Mouse (Mus musculus) mouse embryonic stem cell (cell line): ENCODE measurements around the gene Adamts8.

Experiments
- in situ Hi-C, 2 experiments: fragments of 300-500 bp; cut with MboI; formaldehyde crosslinking; loops; 1 replicate in 1 of 2; 3 replicates in 1 of 2; pipeline ENCODE4 v1.14.3; 2019 to 2020; ENCODE audit warnings: low sequenced_read_pairs in 2 of 2, low pct_unique_long_range_greater_than_20kb in 1 of 2, mixed read lengths in 1 of 2; ENCODE audit not compliant: unreplicated experiment in 1 of 2

Gene Adamts8

DNA sequence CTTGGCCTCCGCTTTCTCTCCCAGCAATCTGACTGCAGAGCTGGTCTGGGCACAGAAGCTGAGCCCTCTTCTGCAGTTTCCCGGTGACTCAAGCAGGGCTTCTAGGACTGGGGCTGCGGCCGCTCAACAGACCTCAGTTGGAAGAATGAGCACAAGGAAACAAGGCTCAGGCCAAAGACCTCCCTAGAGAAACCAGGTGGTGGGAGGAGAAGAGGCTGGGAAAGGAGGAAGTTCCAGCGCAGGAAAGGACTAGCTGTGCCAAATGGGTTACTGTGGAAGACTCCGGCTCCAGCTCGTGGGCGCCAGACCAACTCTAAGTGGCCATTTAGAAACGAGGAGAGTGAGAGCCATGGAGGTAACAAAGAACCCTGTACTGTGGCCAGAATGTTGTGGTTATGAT lies 22.7 kb upstream of the Adamts8 start:
- in situ Hi-C loops = loop anchor here (5.0 to 10.0 kb wide), 2 partner anchors 362 to 435 kb away; no protein-coding TSS in a partner anchor

DNA sequence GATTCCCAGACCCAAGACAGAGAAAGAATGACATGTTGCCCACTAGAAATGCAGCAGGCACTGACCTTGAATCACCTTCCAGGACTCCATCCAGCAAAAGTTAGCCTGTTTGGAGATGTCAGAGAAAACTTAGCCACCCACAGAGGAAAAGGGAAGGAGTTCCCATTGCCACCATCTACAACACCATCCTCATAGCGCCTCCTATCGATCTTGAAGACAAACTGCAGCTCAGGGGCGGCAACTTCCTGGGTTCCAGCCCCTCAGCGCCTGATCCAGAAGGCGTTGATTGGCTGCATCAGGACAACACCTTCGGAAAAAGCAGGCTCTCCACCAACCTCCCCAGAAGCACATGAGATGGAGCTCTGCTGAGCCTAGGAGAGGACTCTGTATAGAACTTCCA lies 21.6 kb upstream of the Adamts8 start:
- in situ Hi-C loops = loop anchor here in 1 of 2 experiments (10.0 kb wide), 1 partner anchor 436 kb away; no protein-coding TSS in a partner anchor

DNA sequence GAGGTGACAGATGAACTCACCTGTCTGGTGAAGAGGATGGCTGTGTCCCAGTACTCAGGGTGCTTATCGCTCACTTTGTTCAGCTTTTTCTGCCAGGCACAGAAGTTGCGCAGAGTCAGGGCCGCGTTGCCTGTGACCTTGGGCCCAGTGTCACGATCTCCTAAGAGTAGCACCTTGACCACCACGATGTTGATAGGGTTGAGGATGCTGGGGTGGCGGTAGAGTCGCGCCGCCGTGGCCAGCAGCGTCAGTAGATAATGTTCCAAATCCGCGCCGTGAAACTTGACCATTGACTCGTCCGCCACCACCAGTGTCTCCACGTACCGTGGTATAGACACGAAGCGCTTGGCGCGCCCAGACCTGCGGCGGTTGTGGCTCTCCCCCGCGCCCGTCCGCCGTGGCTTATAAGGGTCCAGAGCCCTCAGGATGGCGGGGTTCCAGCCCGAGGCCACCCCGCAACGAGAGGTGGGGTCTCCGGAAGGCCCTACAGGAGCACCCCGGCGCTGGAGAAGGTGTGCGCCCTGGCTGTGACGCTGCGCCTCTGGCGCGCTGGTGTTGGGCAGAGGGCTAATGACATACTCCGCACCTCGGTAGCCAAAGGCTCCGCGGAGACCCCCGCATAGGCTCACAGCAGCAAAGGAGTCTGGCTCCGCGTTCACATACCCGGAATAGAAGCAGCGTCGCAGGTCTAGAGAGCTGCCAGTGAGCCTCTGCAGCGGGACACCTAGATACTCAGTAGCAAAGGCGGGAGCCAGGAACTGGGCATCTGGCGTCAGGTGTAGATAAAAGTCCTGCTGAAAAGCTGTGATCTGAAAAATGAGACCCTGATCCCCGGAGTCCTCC lies 20.9 kb upstream of the Adamts8 start:
- in situ Hi-C loops = loop anchor here in 1 of 2 experiments (10.0 kb wide), 1 partner anchor 437 kb away; no protein-coding TSS in a partner anchor

DNA sequence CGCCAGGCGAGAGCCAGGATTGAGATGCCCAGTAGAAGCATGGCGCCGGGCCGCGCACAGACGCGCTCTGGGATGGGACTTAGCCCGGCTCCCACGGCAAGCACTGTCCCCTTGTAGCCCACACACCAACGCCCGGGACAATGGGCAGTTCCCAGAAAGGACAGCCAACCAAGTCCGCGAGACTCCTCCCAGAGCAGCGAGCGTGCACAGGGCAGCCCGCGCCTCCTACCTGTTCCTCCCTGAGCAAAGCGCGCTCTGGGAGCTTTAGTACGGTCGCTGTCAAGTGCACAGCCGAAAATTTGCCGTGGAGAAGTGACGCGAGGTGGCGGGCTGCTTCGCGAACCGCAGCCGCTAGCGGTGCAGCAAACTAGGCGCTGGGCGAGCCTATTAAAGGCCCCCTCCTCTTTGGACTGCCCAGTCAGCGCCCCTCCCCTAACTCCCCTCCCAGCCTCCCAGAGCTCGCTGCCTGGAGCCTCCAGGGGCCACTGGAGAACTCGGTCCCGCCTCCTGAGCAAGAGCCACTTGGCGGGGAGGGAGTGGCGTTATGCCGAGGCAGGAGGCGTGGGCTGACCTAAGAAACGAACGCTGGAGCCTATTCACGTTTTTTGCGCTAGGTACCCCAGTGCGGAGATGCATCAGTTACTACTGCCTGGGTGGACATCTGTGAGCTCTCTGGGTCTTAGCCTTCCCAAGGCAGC lies 20.0 kb upstream of the Adamts8 start, which contains the start of gene Adamts15:
Adamts15 (minus strand) TSS at position 256 of the 698 bp plus-strand sequence.
- in situ Hi-C loops = loop anchor here in 1 of 2 experiments (10.0 kb wide), 1 partner anchor 438 kb away; no protein-coding TSS in a partner anchor

DNA sequence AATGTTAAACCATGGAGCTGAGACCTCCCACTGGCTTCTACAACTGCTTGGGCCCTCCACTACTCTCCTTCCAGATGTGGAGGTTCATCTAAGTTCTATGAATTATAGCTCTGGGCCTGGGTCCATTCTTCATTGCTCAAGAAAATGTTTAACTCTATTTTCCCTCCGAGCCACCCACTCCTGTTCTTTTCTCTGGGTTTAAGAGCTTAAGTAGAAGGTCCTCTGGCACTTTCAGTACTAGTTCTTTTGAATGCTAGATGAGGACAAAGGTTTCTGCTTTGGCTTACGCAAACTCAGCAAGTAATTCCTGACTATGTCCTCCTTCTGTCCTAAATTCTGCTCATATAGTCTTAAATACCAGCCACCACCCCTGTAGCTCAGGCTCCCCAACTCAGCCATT lies 13.6 kb upstream of the Adamts8 start:
- in situ Hi-C loops = loop anchor here in 1 of 2 experiments (10.0 kb wide), 1 partner anchor 444 kb away; no protein-coding TSS in a partner anchor

DNA sequence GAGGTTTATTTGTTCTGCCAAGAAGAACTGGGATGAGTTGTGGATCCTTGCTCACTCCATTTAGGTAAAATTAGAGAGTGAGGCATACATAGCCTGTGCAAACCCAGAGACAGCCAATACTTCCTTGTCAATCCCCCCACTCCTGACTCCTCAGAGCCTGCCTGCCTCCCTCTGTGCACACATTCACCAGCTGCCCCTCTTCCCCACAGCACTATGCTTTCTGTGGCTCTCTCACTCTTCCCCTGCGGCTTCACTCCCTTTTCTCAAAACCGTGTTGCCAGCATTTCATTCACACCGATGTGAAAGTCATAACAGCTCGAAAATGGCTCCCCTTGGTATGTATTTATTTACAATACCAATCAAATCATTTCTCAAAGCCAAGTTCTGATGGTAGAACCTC lies 10.0 kb upstream of the Adamts8 start:
- in situ Hi-C loops = no loop called here

DNA sequence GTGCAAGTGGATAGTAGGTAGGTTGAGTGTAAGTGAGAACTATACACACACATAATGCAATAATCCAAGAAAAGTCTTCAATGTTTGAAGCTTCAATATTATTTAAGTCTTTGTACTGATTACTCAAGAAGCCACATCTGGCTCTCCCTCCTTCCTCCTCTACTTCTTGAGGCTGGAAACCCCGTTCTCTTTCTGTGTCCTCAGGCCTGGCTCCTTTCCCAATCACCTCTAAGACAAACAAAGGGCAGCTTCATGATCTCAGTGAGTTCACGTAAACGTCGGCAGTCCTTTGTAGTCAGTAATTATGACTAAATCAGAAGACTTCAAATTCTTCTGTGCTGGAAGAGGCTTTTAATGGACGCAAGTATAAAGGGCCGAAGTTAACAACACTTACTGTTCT lies 7.5 kb upstream of the Adamts8 start:
- in situ Hi-C loops = no loop called here

DNA sequence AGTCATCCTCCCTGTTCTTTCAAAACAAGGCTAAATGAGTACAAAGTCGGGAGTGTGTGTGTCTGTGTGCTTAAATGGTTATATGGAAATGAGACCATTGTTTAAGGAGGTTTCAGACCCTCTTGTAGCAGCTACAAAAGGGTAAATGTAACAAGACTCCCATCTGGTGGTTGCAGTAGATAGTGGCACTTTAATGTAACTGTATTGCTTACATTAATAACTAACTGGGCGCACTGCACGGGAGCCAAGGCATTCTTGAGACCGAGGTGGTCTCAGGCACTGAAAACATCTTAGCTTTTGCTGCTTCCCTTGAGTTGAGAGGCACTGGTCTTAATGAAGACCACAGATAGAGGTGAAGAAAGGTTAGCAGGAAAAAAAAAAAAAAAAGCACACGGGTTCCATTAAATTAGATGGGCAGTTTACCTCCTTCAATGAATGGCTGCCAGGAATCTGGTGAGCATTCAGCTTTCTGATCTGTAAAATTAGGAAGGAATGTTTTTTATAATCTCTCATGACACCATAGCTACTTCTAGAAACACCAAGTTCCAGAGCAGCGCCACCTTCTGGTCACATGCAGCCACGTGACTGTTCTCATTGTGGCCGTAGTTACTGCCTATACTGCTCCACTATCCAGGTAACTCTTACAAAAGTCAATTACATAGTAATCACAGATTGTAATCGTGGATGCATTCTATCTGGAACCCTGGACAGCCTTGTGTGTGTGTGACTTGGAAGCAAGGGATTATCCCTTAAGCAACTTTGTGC lies 5.5 kb upstream of the Adamts8 start:
- in situ Hi-C loops = no loop called here

DNA sequence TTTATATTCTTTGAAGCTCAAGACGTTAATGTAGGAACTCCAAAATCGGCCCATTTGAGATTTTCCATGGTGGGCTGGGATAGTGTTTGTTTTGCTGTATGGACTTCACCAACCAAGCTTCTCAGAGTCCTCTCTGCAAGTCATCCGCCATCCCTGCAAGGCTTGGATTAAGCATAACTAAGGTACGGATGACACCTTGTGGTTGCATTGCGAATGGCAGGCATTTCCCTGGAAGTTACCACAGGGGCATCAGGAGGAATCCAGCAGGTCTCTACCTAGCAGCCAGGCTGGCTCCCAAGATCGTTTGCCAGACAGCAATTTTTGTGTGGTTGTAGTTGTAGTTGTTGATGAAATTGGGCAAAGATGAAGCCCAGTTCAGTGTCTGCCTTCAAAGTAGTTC lies 2.0 kb upstream of the Adamts8 start:
- in situ Hi-C loops = loop anchor here (5.0 kb wide), 2 partner anchors 147 to 463 kb away; no protein-coding TSS in a partner anchor

DNA sequence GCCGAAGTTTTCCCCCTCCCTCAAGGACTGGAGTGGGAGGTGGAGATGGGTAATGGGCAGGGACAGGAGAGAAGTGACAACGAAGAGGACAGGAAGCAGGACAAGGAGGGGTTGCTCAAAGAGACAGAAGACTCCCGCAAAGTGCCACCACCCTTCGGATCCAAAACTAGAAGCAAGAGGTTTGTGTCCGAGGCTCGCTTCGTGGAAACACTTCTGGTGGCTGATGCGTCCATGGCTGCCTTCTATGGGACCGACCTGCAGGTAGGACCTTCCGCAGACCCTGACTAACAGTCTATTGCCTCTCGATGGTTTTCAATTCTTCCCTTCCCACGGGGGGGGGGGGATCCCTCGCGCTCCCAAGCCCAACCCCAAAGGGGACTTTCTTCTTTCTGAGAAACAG lies 979 bp downstream of the Adamts8 start:
- in situ Hi-C loops = loop anchor here (5.0 kb wide), 2 partner anchors 144 to 466 kb away; no protein-coding TSS in a partner anchor

DNA sequence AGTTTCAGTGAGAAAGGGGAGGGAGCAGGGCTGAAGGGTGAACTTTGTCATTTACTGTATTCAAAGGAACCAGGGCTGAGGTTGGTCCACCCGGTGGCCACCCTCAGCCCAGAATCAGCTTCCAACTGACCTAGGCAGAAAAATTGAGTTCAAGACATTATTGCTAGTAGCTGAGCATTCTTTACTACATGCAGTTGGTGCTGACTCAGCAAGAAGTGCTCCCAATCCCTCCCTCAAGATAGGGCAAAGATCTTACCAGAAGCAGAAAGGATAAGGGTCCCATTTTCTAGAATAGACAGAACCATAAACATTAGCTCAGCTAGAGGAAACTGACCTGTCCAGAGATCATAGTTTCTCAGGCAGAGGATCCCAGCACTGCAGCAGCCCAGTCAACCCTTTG lies 1.9 kb downstream of the Adamts8 start:
- in situ Hi-C loops = loop anchor here (5.0 kb wide), 2 partner anchors 143 to 467 kb away; no protein-coding TSS in a partner anchor

DNA sequence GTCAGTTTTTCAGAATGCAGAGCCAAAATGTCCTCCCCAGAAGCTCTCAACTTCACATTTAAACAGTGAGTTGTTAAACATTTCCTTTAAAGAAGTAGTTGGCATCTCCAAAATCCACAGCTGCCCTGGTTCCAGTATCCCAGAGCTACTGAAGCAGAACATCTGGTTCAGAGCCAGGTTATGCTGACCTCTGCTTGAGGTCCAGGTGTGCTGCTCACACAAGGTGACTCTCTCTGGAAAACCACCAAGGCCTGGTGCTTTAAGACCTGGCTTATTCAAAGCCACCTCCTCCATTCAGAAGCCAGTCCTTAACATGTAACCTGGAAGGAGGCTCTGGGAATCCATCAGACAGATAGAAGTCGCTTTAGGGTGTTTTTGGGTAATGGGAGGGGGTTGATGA lies 2.9 kb downstream of the Adamts8 start:
- in situ Hi-C loops = no loop called here

DNA sequence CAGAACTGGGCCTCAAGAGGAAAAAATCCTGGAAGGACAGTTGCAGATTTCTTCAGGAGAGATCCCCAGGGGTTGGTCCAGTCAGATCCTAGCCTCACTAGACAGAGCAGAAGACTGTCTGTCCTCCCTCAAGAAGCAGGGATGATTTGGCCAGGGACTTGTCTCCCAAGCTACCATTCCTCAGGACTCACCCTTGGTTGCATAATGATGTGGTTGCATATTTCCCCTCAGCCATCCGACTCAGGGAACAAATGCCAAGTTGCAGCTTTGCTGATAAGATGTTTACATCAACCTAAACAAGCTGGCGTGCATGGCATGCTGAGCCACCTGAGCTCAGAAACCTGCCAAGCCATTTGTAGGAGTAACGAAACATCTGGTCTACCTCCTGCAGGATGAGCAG lies 7.1 kb downstream of the Adamts8 start:
- in situ Hi-C loops = no loop called here

DNA sequence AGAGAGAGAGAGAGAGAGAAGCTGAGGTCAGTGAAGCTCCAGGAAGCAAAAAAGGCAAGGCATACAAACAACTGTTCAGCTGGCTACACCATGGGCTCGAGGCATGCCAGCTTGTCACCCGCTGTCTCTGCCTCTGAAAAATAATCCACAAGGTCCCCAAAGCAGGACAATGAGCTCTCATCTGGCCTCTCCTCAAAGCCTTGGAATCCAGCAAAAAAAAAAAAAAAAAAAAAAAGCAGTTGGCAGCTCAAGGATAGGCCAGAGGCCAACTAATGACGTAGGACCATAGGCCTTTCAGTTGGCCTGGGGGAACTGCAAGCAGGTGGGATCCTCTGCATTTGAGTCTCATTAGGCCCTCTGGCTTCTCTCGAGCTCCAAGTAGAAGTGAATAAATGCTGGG lies 7.6 kb downstream of the Adamts8 start:
- in situ Hi-C loops = no loop called here

DNA sequence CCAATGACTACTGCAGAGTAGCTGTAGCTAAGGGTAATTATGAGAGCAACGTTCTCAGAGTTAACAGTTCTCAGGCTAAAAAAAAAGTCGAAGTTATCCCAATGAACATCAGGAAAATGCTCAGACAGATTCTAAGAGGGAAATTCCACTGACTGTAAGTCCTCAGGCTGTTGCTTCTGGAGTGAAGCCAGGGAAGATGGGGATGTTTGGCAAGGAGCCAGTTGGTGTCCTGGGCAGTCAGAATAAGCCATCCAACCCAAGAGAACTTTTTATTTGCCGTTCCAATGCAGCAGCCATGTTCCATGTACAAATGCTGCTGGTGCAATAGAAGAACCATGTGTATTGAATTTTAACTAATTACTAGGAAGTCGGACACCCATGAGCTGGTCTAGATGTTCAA lies 8.2 kb downstream of the Adamts8 start:
- in situ Hi-C loops = no loop called here

DNA sequence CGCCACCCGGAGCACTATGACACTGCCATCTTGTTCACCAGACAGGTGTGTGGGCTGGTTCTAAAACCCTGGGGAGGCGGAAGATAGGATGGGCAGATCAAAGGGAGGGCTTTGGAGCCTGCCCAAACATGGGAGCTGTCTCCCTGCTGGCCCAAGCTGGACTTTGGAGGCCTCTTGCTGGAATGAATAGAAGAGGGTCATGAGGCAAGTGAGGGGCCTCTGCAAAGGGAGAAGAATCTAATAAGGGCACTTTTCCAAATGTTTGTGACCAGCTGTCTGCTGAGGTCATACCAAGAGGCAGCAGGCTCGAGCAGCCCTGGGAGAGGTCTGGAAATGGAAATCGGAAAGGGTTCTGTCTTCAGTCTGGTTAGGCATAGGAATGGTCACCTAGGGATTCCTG lies 9.1 kb downstream of the Adamts8 start:
- in situ Hi-C loops = no loop called here

DNA sequence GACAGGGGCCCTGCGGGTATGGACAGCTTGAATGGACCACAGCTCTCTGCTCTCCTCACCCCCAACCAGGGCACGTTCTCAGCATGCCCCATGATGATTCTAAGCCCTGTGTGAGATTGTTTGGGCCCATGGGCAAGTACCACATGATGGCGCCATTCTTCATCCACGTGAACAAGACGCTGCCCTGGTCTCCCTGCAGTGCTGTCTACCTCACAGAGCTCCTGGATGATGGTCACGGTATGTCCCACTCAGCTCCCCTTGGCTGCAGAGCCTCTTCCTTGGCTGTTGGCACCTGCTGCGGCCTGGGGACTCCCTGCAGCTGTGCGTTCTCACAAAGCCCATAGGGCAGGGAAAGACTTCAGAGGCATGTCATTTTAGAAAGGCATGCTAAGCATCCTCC lies 10.9 kb downstream of the Adamts8 start:
- in situ Hi-C loops = no loop called here

DNA sequence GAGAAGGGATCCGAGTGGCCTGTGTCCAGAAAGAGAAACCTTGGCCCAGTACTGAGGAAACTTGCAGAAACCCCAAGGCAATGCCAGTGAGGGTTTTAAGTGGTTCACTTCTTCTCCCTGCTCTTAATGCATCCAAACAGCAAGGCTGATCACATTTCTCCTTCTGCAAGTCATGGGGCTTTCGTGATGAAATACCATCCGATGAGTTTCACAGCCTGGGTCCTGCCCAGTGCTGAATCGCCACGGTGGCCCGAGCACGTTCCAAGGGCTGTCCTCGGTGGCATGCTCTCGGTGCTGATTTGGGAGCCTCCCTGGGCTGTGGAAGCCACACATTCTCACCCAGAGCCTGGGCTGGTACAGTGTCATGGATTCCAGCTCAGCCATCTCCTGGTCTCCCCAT lies 12.9 kb downstream of the Adamts8 start:
- in situ Hi-C loops = no loop called here

DNA sequence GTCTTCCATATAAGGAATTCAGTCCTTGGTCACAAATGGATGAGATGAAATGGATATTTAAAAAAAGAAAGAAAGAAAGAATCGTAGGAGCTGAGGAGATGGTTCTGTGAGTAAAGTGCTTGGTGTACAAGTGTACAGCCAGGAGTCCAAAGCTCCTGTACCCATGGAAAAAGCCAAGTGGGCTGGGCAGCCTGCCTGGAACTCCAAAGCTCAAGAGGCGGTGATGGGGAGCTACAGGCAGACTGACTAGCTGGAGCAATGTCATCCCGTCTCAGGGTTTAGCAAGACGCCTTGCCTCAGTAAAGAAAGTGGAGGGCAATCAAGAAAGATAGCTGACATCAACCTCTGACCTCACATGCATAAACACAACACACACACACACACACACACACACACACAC lies 21.4 kb downstream of the Adamts8 start:
- in situ Hi-C loops = no loop called here
